Mouse (Mus musculus) CH12.LX (cell line): ENCODE measurements around the gene Hoxa11.
A peak's percentile ranks its signal among the peaks of the same experiment; 100 is the strongest.

Source experiments
- CHD2 ChIP-seq: IDR thresholded peaks from 2 replicates; pipeline ENCODE4 v1.6.1; 2011; ENCODE audit warnings: low read length, improper control_type of control experiment
- CTCF ChIP-seq, 2 experiments: IDR thresholded peaks in 1 of 2; conservative IDR thresholded peaks in 1 of 2; 2 replicates each; pipeline ENCODE4 v1.5.1; 2011 to 2012; ENCODE audit warnings: low read depth in 2 of 2, low read length in 2 of 2, improper control_type of control experiment in 1 of 2, inconsistent platforms in 1 of 2, mild to moderate bottlenecking in 1 of 2, moderate library complexity in 1 of 2
- E2F4 ChIP-seq: IDR thresholded peaks from 2 replicates; pipeline ENCODE4 v1.6.1; 2011; ENCODE audit warnings: low read depth, low read length, improper control_type of control experiment; ENCODE audit not compliant: insufficient replicate concordance
- EP300 ChIP-seq: IDR thresholded peaks from 2 replicates; pipeline ENCODE4 v1.6.1; 2011; ENCODE audit warnings: low read length, improper control_type of control experiment
- JUN ChIP-seq: IDR thresholded peaks from 2 replicates; pipeline ENCODE4 v1.6.1; 2011; ENCODE audit warnings: low read depth, mild to moderate bottlenecking, low read length, improper control_type of control experiment, moderate library complexity; ENCODE audit not compliant: insufficient read depth
- MEF2A ChIP-seq: IDR thresholded peaks from 2 replicates; pipeline ENCODE4 v1.6.1; 2014; ENCODE audit warnings: low read depth, mild to moderate bottlenecking, inconsistent platforms, low read length, improper control_type of control experiment, borderline replicate concordance
- POLR2A ChIP-seq: IDR thresholded peaks from 2 replicates; pipeline ENCODE4 v1.6.1; 2011; ENCODE audit warnings: low read depth, mild to moderate bottlenecking, improper control_type of control experiment, low read length
- SMC3 ChIP-seq: IDR thresholded peaks from 2 replicates; pipeline ENCODE4 v1.6.1; 2011; ENCODE audit warnings: low read depth, low read length, improper control_type of control experiment
- ZMIZ1 ChIP-seq: IDR thresholded peaks from 2 replicates; pipeline ENCODE4 v1.6.1; 2012; ENCODE audit warnings: low read depth, mild to moderate bottlenecking, inconsistent platforms, low read length, improper control_type of control experiment

DNA sequence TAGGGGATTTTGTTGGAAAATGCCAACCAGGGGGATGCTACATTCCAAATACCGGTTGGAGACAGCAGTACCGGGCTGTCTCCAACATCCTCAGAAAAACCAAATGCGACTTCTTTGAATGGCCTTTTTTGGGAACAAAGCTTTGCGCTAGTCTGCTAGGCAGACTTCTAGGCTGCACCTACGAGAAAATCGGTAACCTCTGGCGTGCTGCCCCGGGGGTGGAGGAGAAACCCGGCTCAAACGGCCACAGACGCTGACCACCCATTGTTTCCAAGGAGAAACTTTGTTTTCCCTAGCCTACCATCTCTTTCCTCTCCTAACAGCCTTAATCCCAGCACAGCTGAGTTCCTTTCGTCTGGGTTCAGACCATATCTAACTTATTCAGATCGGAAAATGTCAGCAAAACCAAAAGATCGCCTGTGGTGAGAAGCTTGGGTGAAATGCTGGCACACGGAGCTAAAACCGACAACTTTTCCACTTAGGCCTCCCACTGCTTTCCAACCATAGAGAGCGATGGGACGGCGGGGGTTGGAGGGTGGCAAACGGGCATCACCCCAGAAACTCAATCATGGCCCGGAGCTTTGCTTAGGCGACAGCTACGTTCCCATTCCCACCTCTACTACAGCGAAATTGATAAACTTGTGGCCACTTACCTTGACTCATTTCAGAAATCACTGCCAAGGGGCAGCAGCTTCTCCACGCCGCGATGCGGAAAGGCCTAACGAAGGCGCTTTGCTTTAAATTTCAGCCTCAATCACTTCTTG lies 5.8 kb downstream of the Hoxa11 start:
- TF ChIP-seq CTCF (conservative IDR thresholded peaks at IDR 0.05 in 1 of 2, IDR thresholded peaks at IDR 0.05 in 1 of 2; ENCODE audit: low read depth in 2 of 2, low read length in 2 of 2) (no peak), E2F4 (no peak), POLR2A (no peak), JUN (peak; percentile 1; the same call in 1 of the 2 replicates), MEF2A (no peak), ZMIZ1 (no peak), EP300 (no peak), SMC3 (no peak), CHD2 (0 out of 2 replicates have a peak, but pooled peaks have one; percentile 11)
